10 mouse cellular contexts compared by ENCODE assay signal in genomic region chr12:29926896-29927295, GRCm38 (mm10). TPM values are rescaled to one million over a fixed set of nuclear protein-coding genes. Genes with fewer than 3 reads are reported as not detected.
DNase-seq lines count a peak whose midpoint lies in the region; ATAC-seq and TF ChIP-seq lines count a peak whose summit lies in the region.
"Had no signal": no experiment of that assay in that cellular context is flagged by ENCODE, and none has a peak within 500 bp of the region (broad histone marks: within the 10 kb centered on the region; RNA-seq: fewer than 3 reads in every experiment).

No protein-coding gene starts in this region.

- H3K4me2 ChIP-seq in midbrain, postnatal 0 days (ENCODE audit: low read depth, low read length, poor library complexity, severe bottlenecking) = no peak overlapping the region

- 35% methylated on average over 3 of the region's 3 CpGs for WGBS in midbrain, postnatal 0 days

- intact Hi-C loops in gastrocnemius, adult 2 months (cut with DNase I) = loop anchor here (1.0 kb wide), 1 partner anchor 113 kb away; no protein-coding TSS in a partner anchor

- no peak overlapping the region for H3K4me3 ChIP-seq in gastrocnemius, adult 2 months
- H3K4me3 ChIP-seq in midbrain, postnatal 0 days (ENCODE audit: low read depth, low read length) = no peak overlapping the region
- H3K4me3 ChIP-seq: megakaryocyte, embryonic 14.5 days had no signal

- H3K27ac ChIP-seq in gastrocnemius, adult 2 months = no peak overlapping the region
- H3K27ac ChIP-seq in midbrain, postnatal 0 days (ENCODE audit: low read depth, low read length) = 0 out of 2 replicates have a peak overlapping the region, but pooled peaks have one; percentile 32

- H3K4me1 ChIP-seq in midbrain, postnatal 0 days (ENCODE audit: insufficient read depth, low read length) = no peaks in the 10 kb centered on the region
- H3K4me1 ChIP-seq: megakaryocyte, embryonic 14.5 days had no signal

- peaks cover 9% of the 10 kb centered on the region for H3K36me3 ChIP-seq in midbrain, postnatal 0 days (ENCODE audit: insufficient read depth, low read length)
- H3K36me3 ChIP-seq: G1E had no signal

- no peaks in the 10 kb centered on the region for H3K27me3 ChIP-seq in midbrain, postnatal 0 days (ENCODE audit: insufficient read depth, low read length)
- H3K27me3 ChIP-seq: megakaryocyte, embryonic 14.5 days had no signal

- DNase-seq in frontal cortex, postnatal 14 days (ENCODE audit: low spot score in 2 of 2) = no peak
- DNase-seq in 3T3-L1 (ENCODE audit: low read depth, low spot score) = peak; percentile 76
- peak; percentile 74 for DNase-seq in brain, adult 2 months (ENCODE audit: low read depth, low spot score)
- peak; percentile 71 for DNase-seq in gastrocnemius, adult 2 months
- DNase-seq in layer of hippocampus, postnatal 36 days = peak; percentile 51 to 60
- peak; percentile 81 for DNase-seq in midbrain, postnatal 0 days (ENCODE audit: low spot score)
- DNase-seq in natural killer cell, adult 2 months (ENCODE audit: low spot score in 2 of 2) = no peak

- no peaks in the 10 kb centered on the region for H3K9me3 ChIP-seq in midbrain, postnatal 0 days (ENCODE audit: low read length)

- no peak overlapping the region for H3K9ac ChIP-seq in midbrain, postnatal 0 days (replicated peaks; ENCODE audit: low read length, poor library complexity, severe bottlenecking)

- peak; percentile 86 for TF ChIP-seq CTCF in gastrocnemius, adult 2 months (IDR thresholded peaks at IDR 0.05)
- TF ChIP-seq CTCF in midbrain, postnatal 0 days (IDR thresholded peaks at IDR 0.05) = peak; percentile 84

- ATAC-seq in frontal cortex, adult (ENCODE audit: low TSS enrichment) = peak; percentile 73; the same call in 1 of the 2 replicates
- peak; percentile 73 for ATAC-seq in midbrain, postnatal 0 days (ENCODE audit: low FRiP score)

RNA-seq across cellular contexts. Expression of gene Pxdn, which starts 10.5 kb away (rescaled TPM):
- 1 to 10 TPM; 6.1 to 8.1 TPM for total RNA-seq in gastrocnemius, adult 2 months (2021)
- 10 to 100 TPM; 63.9 to 69.6 TPM for total RNA-seq in layer of hippocampus, postnatal 36 days (2021)
- 81.9 and 84.2 TPM in 2 replicates for total RNA-seq in midbrain, postnatal 0 days (2014; rRNA removed)
- 18.9 and 19.8 TPM in 2 replicates for polyA plus RNA-seq in midbrain, postnatal 0 days (2015; fragmentation: Nextera tagmentation; extraction: Ambion mirVana)
- polyA plus RNA-seq: G1E had no signal

Comparison
In these comparisons a context has a peak if more than half of its experiments do, and no peak if none do; other contexts are left out.
1. DNase-seq: peak in 3T3-L1 (single experiment), brain, adult 2 months (single experiment), gastrocnemius, adult 2 months (single experiment), layer of hippocampus, postnatal 36 days (2 of 2) and midbrain, postnatal 0 days (single experiment); none in frontal cortex, postnatal 14 days (0 of 2) and natural killer cell, adult 2 months (0 of 2).